In the genomic region with DNA sequence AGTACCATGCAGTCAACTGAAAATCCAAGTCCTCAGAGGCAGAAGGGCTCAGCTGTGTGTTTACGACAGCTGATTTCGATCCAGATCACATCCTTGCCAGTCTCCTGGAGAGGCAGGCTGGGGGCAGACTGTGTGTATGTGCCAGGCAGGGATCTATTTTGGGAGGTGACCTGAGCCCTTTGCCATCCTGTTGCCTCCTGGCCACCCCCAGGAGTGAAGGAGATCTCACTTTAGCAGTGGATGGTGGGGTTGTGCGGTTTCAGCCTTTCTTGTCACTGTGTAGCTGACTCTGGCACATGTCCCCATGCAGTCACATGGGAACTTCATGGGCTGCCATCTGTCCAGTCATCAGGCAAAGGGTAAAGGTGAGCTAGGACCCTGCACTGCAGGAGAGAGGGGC, we compare ENCODE assay signal across 19 mouse cellular contexts.
DNase-seq lines count a peak whose midpoint lies in the region; ATAC-seq and TF ChIP-seq lines count a peak whose summit lies in the region.
"Had no signal": no experiment of that assay in that cellular context is flagged by ENCODE, and none has a peak within 500 bp of the region (broad histone marks: within the 10 kb centered on the region; RNA-seq: fewer than 3 reads in every experiment).

No protein-coding gene starts in this region.

- no peak overlapping the region for H3K4me2 ChIP-seq in hindbrain, postnatal 0 days (ENCODE audit: low read depth, low read length)
- H3K4me2 ChIP-seq in hindbrain, embryonic 11.5 days (replicated peaks; ENCODE audit: low read depth, low read length): no peak overlapping the region
- H3K4me2 ChIP-seq in heart, embryonic 16.5 days (ENCODE audit: low read depth, low read length): no peak overlapping the region
- H3K4me2 ChIP-seq: embryonic facial prominence, embryonic 15.5 days; limb, embryonic 12.5 days; stomach, embryonic 15.5 days had no signal

- H3K9ac ChIP-seq in hindbrain, postnatal 0 days (replicated peaks; ENCODE audit: low read length): no peak overlapping the region
- H3K9ac ChIP-seq in hindbrain, embryonic 11.5 days (ENCODE audit: low read depth, low read length): no peak overlapping the region
- no peak overlapping the region for H3K9ac ChIP-seq in heart, embryonic 16.5 days (ENCODE audit: low read length)
- H3K9ac ChIP-seq: embryonic facial prominence, embryonic 15.5 days; limb, embryonic 12.5 days; liver, postnatal 0 days; stomach, embryonic 15.5 days had no signal

- no peak for TF ChIP-seq CTCF in hindbrain, postnatal 0 days (IDR thresholded peaks at IDR 0.05; ENCODE audit: low read depth)

- H3K27ac ChIP-seq in hindbrain, postnatal 0 days: no peak overlapping the region
- no peak overlapping the region for H3K27ac ChIP-seq in hindbrain, embryonic 11.5 days (ENCODE audit: low read depth, low read length)
- H3K27ac ChIP-seq in heart, embryonic 16.5 days (ENCODE audit: low read length): peak overlapping the region; percentile 46
- H3K27ac ChIP-seq: embryonic facial prominence, embryonic 15.5 days; kidney, postnatal 0 days; limb, embryonic 12.5 days; macrophage; stomach, embryonic 15.5 days had no signal

- DNase-seq in cerebellum, adult 18-20 months: peak; percentile 31 to 44
- no peak for DNase-seq in cerebellum, adult 9-10 months
- peak; percentile 34 for DNase-seq in hindbrain, postnatal 0 days (ENCODE audit: low spot score)
- DNase-seq in hindbrain, embryonic 11.5 days (ENCODE audit: low spot score): no peak
- peak; percentile 43 to 69 for DNase-seq in gastrocnemius, adult 8-10 months (ENCODE audit: low spot score in 2 of 2)
- DNase-seq in yolk sac, embryonic 10.5 days (ENCODE audit: low spot score): no peak
- DNase-seq: adrenal gland, postnatal 14 days; layer of hippocampus, postnatal 36 days; liver, postnatal 0 days; right cerebral cortex, postnatal 4 days; thymus, postnatal 14 days had no signal

- H3K9me3 ChIP-seq in hindbrain, postnatal 0 days (ENCODE audit: low read length): no peaks in the 10 kb centered on the region
- no peaks in the 10 kb centered on the region for H3K9me3 ChIP-seq in hindbrain, embryonic 11.5 days (ENCODE audit: control insufficient read depth, low read length)
- H3K9me3 ChIP-seq in heart, embryonic 16.5 days (replicated peaks; ENCODE audit: control insufficient read depth, low read length): no peaks in the 10 kb centered on the region
- H3K9me3 ChIP-seq: embryonic facial prominence, embryonic 15.5 days; limb, embryonic 12.5 days; stomach, embryonic 15.5 days had no signal

- peak; percentile 31; the same call in 1 of the 2 replicates for ATAC-seq in hindbrain, postnatal 0 days
- ATAC-seq in hindbrain, embryonic 11.5 days (ENCODE audit: low FRiP score): no peak
- ATAC-seq in heart, embryonic 16.5 days (replicated peaks; ENCODE audit: extremely low read depth, insufficient read depth, low FRiP score): peak; percentile 56; the same call in 1 of the 2 replicates
- ATAC-seq in erythroid progenitor cell, adult 5-6 weeks (replicated peaks; ENCODE audit: low FRiP score, poor library complexity, severe bottlenecking): no peak
- ATAC-seq: inflammation-experienced regulatory T-cells, adult 6 months; liver, postnatal 0 days had no signal

- 50% methylated on average over 3 of the region's 3 CpGs for WGBS in hindbrain, postnatal 0 days
- 87% methylated on average over 3 of the region's 3 CpGs for WGBS in hindbrain, embryonic 11.5 days
- 49% methylated on average over 3 of the region's 3 CpGs for WGBS in heart, embryonic 16.5 days

- no peak overlapping the region for H3K4me3 ChIP-seq in hindbrain, postnatal 0 days (ENCODE audit: low read length)
- no peak overlapping the region for H3K4me3 ChIP-seq in hindbrain, embryonic 11.5 days (ENCODE audit: low read depth, low read length)
- no peak overlapping the region for H3K4me3 ChIP-seq in heart, embryonic 16.5 days (ENCODE audit: low read length)
- H3K4me3 ChIP-seq: embryonic facial prominence, embryonic 15.5 days; limb, embryonic 12.5 days; stomach, embryonic 15.5 days had no signal

- H3K36me3 ChIP-seq in hindbrain, postnatal 0 days (ENCODE audit: insufficient read depth, low read length): no peaks in the 10 kb centered on the region
- H3K36me3 ChIP-seq in hindbrain, embryonic 11.5 days (ENCODE audit: control insufficient read depth, insufficient read depth, low read length): no peaks in the 10 kb centered on the region
- H3K36me3 ChIP-seq in heart, embryonic 16.5 days (ENCODE audit: control insufficient read depth, insufficient read depth): no peaks in the 10 kb centered on the region
- H3K36me3 ChIP-seq: embryonic facial prominence, embryonic 15.5 days; limb, embryonic 12.5 days; stomach, embryonic 15.5 days had no signal

- no peaks in the 10 kb centered on the region for H3K27me3 ChIP-seq in hindbrain, postnatal 0 days (ENCODE audit: insufficient read depth, low read length)
- H3K27me3 ChIP-seq in hindbrain, embryonic 11.5 days (ENCODE audit: control insufficient read depth, insufficient read depth, low read length): no peaks in the 10 kb centered on the region
- H3K27me3 ChIP-seq in heart, embryonic 16.5 days (ENCODE audit: control insufficient read depth, insufficient read depth, low read length): no peaks in the 10 kb centered on the region
- H3K27me3 ChIP-seq: embryonic facial prominence, embryonic 15.5 days; limb, embryonic 12.5 days; stomach, embryonic 15.5 days had no signal

- H3K4me1 ChIP-seq in hindbrain, postnatal 0 days (ENCODE audit: insufficient read depth, low read length): peaks cover 5% of the 10 kb centered on the region; the same call in 1 of the 2 replicates
- no peaks in the 10 kb centered on the region for H3K4me1 ChIP-seq in hindbrain, embryonic 11.5 days (replicated peaks; ENCODE audit: control insufficient read depth, insufficient read depth, low read length)
- H3K4me1 ChIP-seq in heart, embryonic 16.5 days (ENCODE audit: control insufficient read depth, insufficient read depth, low read length): peaks cover 46% of the 10 kb centered on the region
- H3K4me1 ChIP-seq: embryonic facial prominence, embryonic 15.5 days; stomach, embryonic 15.5 days had no signal

Comparison
In these comparisons a context has a peak if more than half of its experiments do, and no peak if none do; other contexts are left out.
1. DNase-seq: peak in cerebellum, adult 18-20 months (2 of 2), hindbrain, postnatal 0 days (single experiment) and gastrocnemius, adult 8-10 months (2 of 2); none in cerebellum, adult 9-10 months (single experiment), hindbrain, embryonic 11.5 days (single experiment) and yolk sac, embryonic 10.5 days (single experiment).
2. ATAC-seq: peak in hindbrain, postnatal 0 days (single experiment) and heart, embryonic 16.5 days (single experiment); none in hindbrain, embryonic 11.5 days (single experiment) and erythroid progenitor cell, adult 5-6 weeks (single experiment).